Mouse (Mus musculus) liver, postnatal 0 days (tissue): ENCODE results near the gene Hmga1.

Experiments
- CTCF ChIP-seq: sonication (generic); IDR thresholded peaks from 2 replicates; pipeline ENCODE4 v1.5.1; 2016; ENCODE audit warnings: antibody characterized with exemption, low read depth
- EP300 ChIP-seq: IDR thresholded peaks from 2 replicates; pipeline ENCODE4 v1.6.1; 2016; ENCODE audit warnings: antibody characterized with exemption, low read depth, mild to moderate bottlenecking

- TF ChIP-seq CTCF = peak; percentile 28; the same call in 1 of the 2 replicates
- no peak for TF ChIP-seq EP300
These were observed 1.1 kb downstream of the Hmga1 start for GRCm38 (mm10) chr17:27557181-27557926.
